Comparison of ENCODE assay signal across 12 mouse cellular contexts in the genomic region with DNA sequence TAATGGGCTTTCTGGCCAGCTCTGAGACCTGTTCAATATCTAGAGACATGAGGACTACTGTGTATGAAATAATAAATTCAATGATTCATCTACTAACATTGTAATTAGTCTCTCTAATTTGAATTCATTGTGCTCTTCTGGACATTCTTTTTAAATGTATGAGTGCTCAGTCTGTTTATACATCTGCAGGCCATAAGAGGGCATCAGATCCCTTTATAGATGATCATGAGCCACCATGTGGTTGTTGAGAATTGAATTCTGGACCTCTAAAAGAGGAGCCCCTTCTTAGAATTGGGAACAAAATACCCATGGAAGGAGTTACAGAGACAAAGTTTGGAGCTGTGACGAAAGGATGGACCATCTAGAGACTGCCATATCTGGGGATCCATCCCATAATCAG.
DNase-seq lines count a peak whose midpoint lies in the region; ATAC-seq and TF ChIP-seq lines count a peak whose summit lies in the region.
"Had no signal": no experiment of that assay in that cellular context is flagged by ENCODE, and none has a peak within 500 bp of the region (broad histone marks: within the 10 kb centered on the region; RNA-seq: fewer than 3 reads in every experiment).

No protein-coding gene starts in this region.

- no peaks in the 10 kb centered on the region for H3K4me1 ChIP-seq in liver, postnatal 0 days (ENCODE audit: insufficient read depth)
- H3K4me1 ChIP-seq: limb, embryonic 13.5 days; megakaryocyte, embryonic 14.5 days had no signal

- no peaks in the 10 kb centered on the region for H3K9me3 ChIP-seq in liver, postnatal 0 days (ENCODE audit: low read length)
- H3K9me3 ChIP-seq: limb, embryonic 13.5 days; megakaryocyte, embryonic 14.5 days had no signal

- H3K4me2 ChIP-seq in liver, postnatal 0 days (ENCODE audit: low read depth, low read length): no peak overlapping the region
- H3K4me2 ChIP-seq: limb, embryonic 13.5 days had no signal

- no peaks in the 10 kb centered on the region for H3K36me3 ChIP-seq in liver, postnatal 0 days (replicated peaks; ENCODE audit: insufficient read depth, low read length)
- H3K36me3 ChIP-seq: limb, embryonic 13.5 days had no signal

- TF ChIP-seq EP300 in liver, postnatal 0 days (IDR thresholded peaks at IDR 0.05; ENCODE audit: low read depth): no peak

- DNase-seq in cerebellum, postnatal 14 days: peak; percentile 30 to 59
- no peak for DNase-seq in cerebellum, postnatal 4 days (ENCODE audit: low spot score in 2 of 2)
- no peak for DNase-seq in liver, postnatal 0 days
- DNase-seq in liver (no peak), adipocyte (ENCODE audit: low spot score) (peak; percentile 50)
- peak; percentile 31 for DNase-seq in mesoderm, embryonic 11.5 days (ENCODE audit: low read depth, low spot score)
- no peak for DNase-seq in adrenal gland, postnatal 25 days
- no peak for DNase-seq in thymus, postnatal 25 days
- DNase-seq: gastrocnemius, postnatal 14 days; heart, postnatal 14 days had no signal

- H3K4me3 ChIP-seq in liver, postnatal 0 days (ENCODE audit: low read depth, low read length): no peak overlapping the region
- H3K4me3 ChIP-seq: limb, embryonic 13.5 days; megakaryocyte, embryonic 14.5 days had no signal

- ATAC-seq in liver, postnatal 0 days: no peak

- H3K27me3 ChIP-seq in liver, postnatal 0 days (ENCODE audit: insufficient read depth, low read length): no peaks in the 10 kb centered on the region
- H3K27me3 ChIP-seq: limb, embryonic 13.5 days; megakaryocyte, embryonic 14.5 days had no signal

- no peak overlapping the region for H3K27ac ChIP-seq in liver, postnatal 0 days (ENCODE audit: low read depth)
- H3K27ac ChIP-seq: limb, embryonic 13.5 days had no signal

- H3K9ac ChIP-seq in liver, postnatal 0 days (replicated peaks): no peak overlapping the region
- H3K9ac ChIP-seq: limb, embryonic 13.5 days had no signal

- 71% methylated on average over 1 of the region's 1 CpGs for WGBS in liver, postnatal 0 days (ENCODE audit: insufficient replicate concordance)

- TF ChIP-seq CTCF in liver, postnatal 0 days (IDR thresholded peaks at IDR 0.05; ENCODE audit: low read depth): peak; percentile 48

Comparison
In these comparisons a context has a peak if more than half of its experiments do, and no peak if none do; other contexts are left out.
1. DNase-seq: peak in cerebellum, postnatal 14 days (2 of 2), adipocyte (single experiment) and mesoderm, embryonic 11.5 days (single experiment); none in cerebellum, postnatal 4 days (0 of 2), liver, postnatal 0 days (single experiment), liver (single experiment), adrenal gland, postnatal 25 days (single experiment) and thymus, postnatal 25 days (single experiment).